ENCODE assay signal across 8 mouse cellular contexts in the genomic region with DNA sequence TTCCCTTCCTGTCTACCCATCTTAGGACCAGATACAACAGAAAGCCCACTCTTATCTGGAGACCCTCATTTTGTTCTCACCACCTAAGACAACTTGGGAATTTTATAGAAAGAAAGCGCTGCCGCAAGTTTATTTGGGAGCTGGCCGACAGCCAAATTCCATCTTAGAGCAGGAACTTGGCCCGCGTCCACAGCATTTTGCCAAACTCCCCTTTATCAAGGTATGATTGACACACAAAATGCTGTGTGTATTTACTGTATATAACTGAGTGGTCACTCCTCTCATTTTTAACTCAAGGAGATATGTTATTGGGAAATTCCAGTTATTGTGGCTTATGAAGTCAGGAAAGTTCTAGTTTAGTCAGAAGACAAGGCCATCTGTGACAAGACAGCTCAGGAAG. TPM values are rescaled to one million over a fixed set of nuclear protein-coding genes. Genes with fewer than 3 reads are reported as not detected.
A peak's percentile ranks its signal among the peaks of the same experiment; 100 is the strongest.
DNase-seq lines count a peak whose midpoint lies in the region; ATAC-seq lines count a peak whose summit lies in the region.

No protein-coding gene starts in this region.

- H3K9me3 ChIP-seq in intestine, embryonic 16.5 days (ENCODE audit: control insufficient read depth, low read length), result no peaks in the 10 kb centered on the region
- no peaks in the 10 kb centered on the region for H3K9me3 ChIP-seq in forebrain, embryonic 12.5 days

- no peaks in the 10 kb centered on the region for H3K36me3 ChIP-seq in intestine, embryonic 16.5 days (ENCODE audit: control insufficient read depth, insufficient read depth, low read length)
- H3K36me3 ChIP-seq in forebrain, embryonic 12.5 days (replicated peaks), result no peaks in the 10 kb centered on the region

- H3K9ac ChIP-seq in intestine, embryonic 16.5 days (ENCODE audit: low read depth, low read length), result no peak overlapping the region
- H3K9ac ChIP-seq in forebrain, embryonic 12.5 days, result no peak overlapping the region

- H3K27ac ChIP-seq in intestine, embryonic 16.5 days (ENCODE audit: low read length), result no peak overlapping the region
- H3K27ac ChIP-seq in forebrain, embryonic 12.5 days, result no peak overlapping the region

- peak; percentile 59 for DNase-seq in adrenal gland, postnatal 14 days
- no peak for DNase-seq in adrenal gland, adult 2 months
- DNase-seq in ovary, postnatal 14 days (ENCODE audit: low spot score), result peak; percentile 41
- DNase-seq in ovary, postnatal 10 days (ENCODE audit: low spot score), result no peak
- peak; percentile 62 for DNase-seq in lung, postnatal 36 days

- peaks cover 10% of the 10 kb centered on the region; the same call in 1 of the 2 replicates for H3K4me1 ChIP-seq in intestine, embryonic 16.5 days (ENCODE audit: control insufficient read depth, insufficient read depth, low read length)
- H3K4me1 ChIP-seq in forebrain, embryonic 12.5 days, result no peaks in the 10 kb centered on the region

- H3K4me3 ChIP-seq in intestine, embryonic 16.5 days (ENCODE audit: low read length), result no peak overlapping the region
- H3K4me3 ChIP-seq in forebrain, embryonic 12.5 days (replicated peaks), result no peak overlapping the region

- peak overlapping the region; percentile 21; the same call in 1 of the 2 replicates for H3K4me2 ChIP-seq in intestine, embryonic 16.5 days (ENCODE audit: low read depth, low read length)
- H3K4me2 ChIP-seq in forebrain, embryonic 12.5 days, result no peak overlapping the region

- ATAC-seq in intestine, embryonic 16.5 days, result no peak
- no peak for ATAC-seq in forebrain, embryonic 12.5 days (ENCODE audit: low FRiP score)
- ATAC-seq in frontal cortex, adult (ENCODE audit: low TSS enrichment), result no peak

- WGBS in intestine, embryonic 16.5 days, result 37% methylated on average over 5 of the region's 5 CpGs
- 72% methylated on average over 5 of the region's 5 CpGs for WGBS in forebrain, embryonic 12.5 days

- H3K27me3 ChIP-seq in intestine, embryonic 16.5 days (replicated peaks; ENCODE audit: control insufficient read depth, insufficient read depth, low read length), result no peaks in the 10 kb centered on the region
- H3K27me3 ChIP-seq in forebrain, embryonic 12.5 days, result 0 out of 2 replicates have a peak, but pooled peaks cover 6% of the 10 kb centered on the region

RNA-seq across cellular contexts. Expression of gene Adamts17, which starts 8.2 kb away (rescaled TPM):
- 4.8 and 6.0 TPM in 2 replicates for total RNA-seq in adrenal gland, postnatal 14 days (2021)
- total RNA-seq in adrenal gland, adult 2 months (2021), result 1 to 10 TPM; 2.2 to 4.3 TPM
- polyA plus RNA-seq in adrenal gland, adult 2 months (2012; rRNA removed), result 4.6 and 6.3 TPM in 2 replicates
- polyA plus RNA-seq in intestine, embryonic 16.5 days (2015; fragmentation: Nextera tagmentation; extraction: Ambion mirVana), result 3.0 and 3.7 TPM in 2 replicates
- 1.6 and 2.1 TPM in 2 replicates for polyA plus RNA-seq in forebrain, embryonic 12.5 days (2016; fragmentation: Nextera tagmentation; extraction: Ambion mirVana)

Comparison
In these comparisons a context has a peak if more than half of its experiments do, and no peak if none do; other contexts are left out.
1. DNase-seq: peak in adrenal gland, postnatal 14 days (single experiment), ovary, postnatal 14 days (single experiment) and lung, postnatal 36 days (single experiment); none in adrenal gland, adult 2 months (single experiment) and ovary, postnatal 10 days (single experiment).